Mouse (Mus musculus): ENCODE measurements around the gene Psen2. TPM values are rescaled to one million over a fixed set of nuclear protein-coding genes. Genes with fewer than 3 reads are reported as not detected.

Gene Psen2
- polyA plus RNA-seq, 2 experiments, result 18.2 to 19.9 TPM

DNA sequence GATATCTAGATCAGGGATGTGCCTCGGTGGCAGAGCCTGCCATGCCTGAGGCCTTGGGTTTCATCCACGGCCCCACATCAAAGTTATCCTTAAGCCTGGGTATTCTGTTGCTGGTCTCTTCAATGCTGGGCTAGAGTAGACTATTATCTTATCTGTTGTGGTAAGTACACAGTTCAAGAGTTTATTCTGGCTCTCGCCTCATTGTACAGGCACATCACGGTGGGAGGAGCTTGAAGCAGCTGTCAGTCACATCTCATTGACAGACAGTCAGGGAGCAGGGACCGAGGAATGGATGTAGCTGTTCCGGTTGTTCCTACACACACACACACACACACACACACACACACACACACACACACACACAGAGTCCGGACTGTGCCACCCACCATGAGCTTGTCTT, 15.3 kb downstream of the Psen2 start:
- Histone ChIP-seq H3K27ac (no peak overlapping the region), H3K27me3 (ENCODE audit: control insufficient read depth, insufficient read depth, low read length) (no peaks in the 10 kb centered on the region), H3K9ac (replicated peaks) (no peak overlapping the region; the same call in 1 of the 2 replicates), H3K4me2 (ENCODE audit: low read depth) (peak overlapping the region; percentile 51), H3K4me3 (ENCODE audit: insufficient read depth in 1 of 2, low read depth in 2 of 2, low read length in 2 of 2) (no peak overlapping the region), H3K4me1 (replicated peaks; ENCODE audit: control insufficient read depth in 2 of 2, insufficient read depth in 2 of 2, low read length in 1 of 2) (peaks cover 38 to 41% of the 10 kb centered on the region in 2 experiments), H3K9me3 (ENCODE audit: control insufficient read depth, low read length) (no peaks in the 10 kb centered on the region), H3K36me3 (replicated peaks; ENCODE audit: control insufficient read depth, insufficient read depth, low read depth) (peaks cover 2% of the 10 kb centered on the region)
- TF ChIP-seq CTCF (IDR thresholded peaks at IDR 0.05; ENCODE audit: low read depth) (no peak), EP300 (IDR thresholded peaks at IDR 0.05; ENCODE audit: low read depth) (no peak)
- ATAC-seq (ENCODE audit: insufficient read depth) (peak; percentile 65), DNase-seq (ENCODE audit: low read depth in 3 of 3, low spot score in 3 of 3) (no peak)
- WGBS (ENCODE audit: insufficient replicate concordance), result 10% methylated on average over 7 of the region's 7 CpGs

DNA sequence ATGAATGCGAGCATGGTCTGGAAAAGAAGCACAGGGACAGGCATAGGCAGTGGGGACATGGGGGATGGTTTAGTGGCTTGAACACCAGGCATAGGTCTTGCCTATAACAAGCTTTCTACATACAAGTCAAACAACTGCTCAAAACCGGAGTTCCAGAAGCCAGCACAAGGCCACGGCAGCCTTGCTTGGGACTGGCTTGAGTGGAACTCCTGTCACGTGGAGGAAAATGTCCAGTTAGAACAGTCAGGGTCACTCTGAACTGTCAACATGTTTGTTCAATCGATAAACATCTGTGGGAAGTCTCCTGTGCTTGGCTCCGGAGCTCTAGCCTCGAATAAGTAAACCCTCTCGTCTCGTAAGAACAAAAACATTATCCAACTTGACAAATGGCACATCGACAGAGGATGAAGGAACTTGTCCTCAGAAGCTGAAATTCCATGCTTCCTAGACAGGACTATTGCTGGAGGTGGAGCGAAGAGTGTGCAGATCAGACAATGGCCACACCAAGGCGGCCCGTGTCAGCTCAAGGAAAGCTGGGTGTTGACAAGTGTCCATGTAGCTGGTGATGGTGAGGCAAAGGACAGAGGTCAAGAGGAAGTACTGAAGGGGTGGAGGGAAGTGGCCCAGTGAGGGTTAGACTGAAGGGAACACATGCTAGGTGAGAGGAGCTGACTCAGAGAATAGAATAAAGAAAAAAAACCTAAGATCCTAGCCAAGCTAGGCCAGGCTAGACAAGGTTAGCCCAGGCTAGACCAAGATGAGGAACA, 17.3 kb downstream of the Psen2 start:
- Histone ChIP-seq H3K27me3 (ENCODE audit: control insufficient read depth, insufficient read depth, low read length) (no peaks in the 10 kb centered on the region), H3K27ac (no peak overlapping the region), H3K4me1 (replicated peaks; ENCODE audit: control insufficient read depth in 2 of 2, insufficient read depth in 2 of 2, low read length in 1 of 2) (peaks cover 27 to 32% of the 10 kb centered on the region in 2 experiments), H3K9ac (replicated peaks) (no peak overlapping the region), H3K9me3 (ENCODE audit: control insufficient read depth, low read length) (no peaks in the 10 kb centered on the region), H3K4me3 (ENCODE audit: insufficient read depth in 1 of 2, low read depth in 2 of 2, low read length in 2 of 2) (no peak overlapping the region), H3K36me3 (replicated peaks; ENCODE audit: control insufficient read depth, insufficient read depth, low read depth) (peaks cover 2% of the 10 kb centered on the region), H3K4me2 (ENCODE audit: low read depth) (no peak overlapping the region)
- ATAC-seq (ENCODE audit: insufficient read depth), result no peak
- TF ChIP-seq EP300 (IDR thresholded peaks at IDR 0.05; ENCODE audit: low read depth) (no peak), CTCF (IDR thresholded peaks at IDR 0.05; ENCODE audit: low read depth) (no peak)
- DNase-seq (ENCODE audit: low read depth in 3 of 3, low spot score in 3 of 3), result no peak
- WGBS (ENCODE audit: insufficient replicate concordance), result 74% methylated on average over 13 of the region's 13 CpGs

DNA sequence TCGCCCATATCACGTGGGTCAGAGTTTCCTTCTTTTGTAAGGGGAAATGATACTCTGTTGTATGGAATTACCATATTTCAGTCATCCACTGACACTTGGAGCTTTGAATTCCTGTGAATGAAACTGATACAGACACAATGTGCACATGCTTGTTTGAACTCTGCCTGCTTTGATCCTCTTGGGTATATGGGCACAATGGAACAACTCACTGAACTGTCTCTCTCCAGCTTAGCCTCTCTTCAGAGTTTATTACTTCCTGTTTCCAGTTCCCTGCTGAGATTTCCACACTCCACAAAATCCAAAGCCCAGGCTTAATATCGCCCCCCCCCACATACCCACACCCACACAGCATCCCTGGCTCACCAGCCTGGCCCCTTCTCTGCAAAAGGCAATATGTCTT, 31.5 kb downstream of the Psen2 start:
- no peak for DNase-seq (ENCODE audit: low read depth in 3 of 3, low spot score in 3 of 3)
- Histone ChIP-seq H3K36me3 (replicated peaks; ENCODE audit: control insufficient read depth, insufficient read depth, low read depth) (no peaks in the 10 kb centered on the region), H3K9me3 (ENCODE audit: control insufficient read depth, low read length) (peaks cover 3% of the 10 kb centered on the region), H3K27me3 (ENCODE audit: control insufficient read depth, insufficient read depth, low read length) (no peaks in the 10 kb centered on the region), H3K9ac (replicated peaks) (no peak overlapping the region), H3K4me1 (replicated peaks; ENCODE audit: control insufficient read depth in 2 of 2, insufficient read depth in 2 of 2, low read length in 1 of 2) (peaks cover under 1 to 1% of the 10 kb centered on the region in 2 experiments; a peak in 2 of 4 replicates), H3K27ac (no peak overlapping the region), H3K4me2 (ENCODE audit: low read depth) (no peak overlapping the region), H3K4me3 (ENCODE audit: insufficient read depth in 1 of 2, low read depth in 2 of 2, low read length in 2 of 2) (no peak overlapping the region)
- WGBS (ENCODE audit: insufficient replicate concordance), result 68% methylated on average over 3 of the region's 3 CpGs
- TF ChIP-seq CTCF (IDR thresholded peaks at IDR 0.05; ENCODE audit: low read depth) (no peak), EP300 (IDR thresholded peaks at IDR 0.05; ENCODE audit: low read depth) (no peak)
- ATAC-seq (ENCODE audit: insufficient read depth), result no peak

DNA sequence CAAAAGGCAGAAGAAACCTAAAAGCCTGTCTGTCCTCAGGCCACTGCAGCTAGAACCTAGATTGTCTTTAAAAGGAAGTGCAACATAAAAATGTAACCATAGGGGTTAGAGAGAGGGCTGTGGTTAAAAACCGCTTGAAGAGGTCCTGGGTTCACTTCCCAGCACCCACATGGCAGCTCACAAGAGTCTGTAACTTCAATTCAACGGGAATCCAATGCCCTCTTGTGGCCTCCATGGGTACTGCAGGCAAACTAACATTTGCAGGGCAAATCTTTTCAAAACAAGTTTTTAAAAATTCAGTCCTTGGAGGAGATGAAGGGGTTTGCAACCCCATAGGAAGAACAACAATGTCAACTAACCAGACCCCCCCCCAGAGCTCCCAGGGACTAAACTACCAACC, 32.7 kb downstream of the Psen2 start:
- Histone ChIP-seq H3K27me3 (ENCODE audit: control insufficient read depth, insufficient read depth, low read length) (no peaks in the 10 kb centered on the region), H3K36me3 (replicated peaks; ENCODE audit: control insufficient read depth, insufficient read depth, low read depth) (no peaks in the 10 kb centered on the region), H3K4me3 (ENCODE audit: insufficient read depth in 1 of 2, low read depth in 2 of 2, low read length in 2 of 2) (no peak overlapping the region), H3K27ac (no peak overlapping the region), H3K9me3 (ENCODE audit: control insufficient read depth, low read length) (peaks cover 3% of the 10 kb centered on the region), H3K4me2 (ENCODE audit: low read depth) (no peak overlapping the region), H3K4me1 (replicated peaks; ENCODE audit: control insufficient read depth in 2 of 2, insufficient read depth in 2 of 2, low read length in 1 of 2) (peaks cover 7% of the 10 kb centered on the region in 2 experiments; a peak in 2 of 4 replicates), H3K9ac (replicated peaks) (no peak overlapping the region)
- WGBS (ENCODE audit: insufficient replicate concordance), result 22% methylated on average over 2 of the region's 2 CpGs
- no peak for ATAC-seq (ENCODE audit: insufficient read depth)
- peak in 1 of 3 experiments; percentile 30 for DNase-seq (ENCODE audit: low read depth in 3 of 3, low spot score in 3 of 3)
- no peak for TF ChIP-seq EP300 (IDR thresholded peaks at IDR 0.05; ENCODE audit: low read depth)
- peak; percentile 86 for TF ChIP-seq CTCF (IDR thresholded peaks at IDR 0.05; ENCODE audit: low read depth)

GRCm38 (mm10) chr1:180229906-180230305, 33.3 kb downstream of the Psen2 start:
- peaks cover 3% of the 10 kb centered on the region for H3K9me3 ChIP-seq (ENCODE audit: control insufficient read depth, low read length)
- H3K27me3 ChIP-seq (ENCODE audit: control insufficient read depth, insufficient read depth, low read length), result no peaks in the 10 kb centered on the region
- H3K36me3 ChIP-seq (replicated peaks; ENCODE audit: control insufficient read depth, insufficient read depth, low read depth), result no peaks in the 10 kb centered on the region
- peaks cover 9 to 11% of the 10 kb centered on the region in 2 experiments; a peak in 3 of 4 replicates for H3K4me1 ChIP-seq (replicated peaks; ENCODE audit: control insufficient read depth in 2 of 2, insufficient read depth in 2 of 2, low read length in 1 of 2)
- no peak overlapping the region for H3K4me3 ChIP-seq (ENCODE audit: insufficient read depth in 1 of 2, low read depth in 2 of 2, low read length in 2 of 2)
- no peak overlapping the region for H3K4me2 ChIP-seq (ENCODE audit: low read depth)
- no peak overlapping the region for H3K9ac ChIP-seq (replicated peaks)
- ATAC-seq (ENCODE audit: insufficient read depth) (no peak), DNase-seq (ENCODE audit: low read depth in 3 of 3, low spot score in 3 of 3) (no peak)
- no peak for TF ChIP-seq CTCF (IDR thresholded peaks at IDR 0.05; ENCODE audit: low read depth)
- no peak for TF ChIP-seq EP300 (IDR thresholded peaks at IDR 0.05; ENCODE audit: low read depth)
- WGBS (ENCODE audit: insufficient replicate concordance), result 64% methylated on average over 7 of the region's 7 CpGs
- no peak overlapping the region for H3K27ac ChIP-seq
